Mouse (Mus musculus) erythroblast, embryonic 14.5 days (primary cell): ENCODE results near the gene Rtca.

Source experiments
- GATA1 ChIP-seq: IDR thresholded peaks from 2 replicates; pipeline ENCODE4 v1.6.1; 2012; ENCODE audit warnings: low read length, inconsistent platforms, mixed read lengths
- TAL1 ChIP-seq: IDR thresholded peaks from 3 replicates; pipeline ENCODE4 v1.6.1; 2012; ENCODE audit warnings: low read length, inconsistent platforms, mixed read lengths

GRCm38 (mm10) chr3:116483271-116483670, 24.7 kb downstream of the Rtca start:
- TF ChIP-seq TAL1 (no peak), GATA1 (no peak)
